Mouse (Mus musculus) myocyte (in vitro differentiated cells): Measurements from ENCODE around the gene Irf9. TPM values are rescaled to one million over a fixed set of nuclear protein-coding genes. Genes with fewer than 3 reads are reported as not detected.

Experiments used
- H3K27me3 ChIP-seq: one replicate; pipeline ENCODE4 v1.6.1; 2011; ENCODE audit not compliant: control insufficient read depth, insufficient read depth, insufficient read length
- H3K36me3 ChIP-seq: one replicate; pipeline ENCODE4 v1.6.1; 2011; ENCODE audit not compliant: control insufficient read depth, insufficient read depth
- H3K4me2 ChIP-seq: one replicate; pipeline ENCODE4 v1.6.1; 2011; ENCODE audit warnings: low read depth, control low read depth
- H3K4me3 ChIP-seq: one replicate; pipeline ENCODE4 v1.5.1; 2011; ENCODE audit warnings: mild to moderate bottlenecking, control low read depth, moderate library complexity
- H3K79me2 ChIP-seq: one replicate; pipeline ENCODE4 v1.6.1; 2011; ENCODE audit not compliant: control insufficient read depth, insufficient read depth
- H3ac ChIP-seq: one replicate; pipeline ENCODE4 v1.6.1; 2011; ENCODE audit not compliant: control insufficient read depth, insufficient read length
- CEBPB ChIP-seq: IDR thresholded peaks from 2 replicates; pipeline ENCODE4 v1.6.1; 2011; ENCODE audit warnings: mild to moderate bottlenecking, moderate library complexity; ENCODE audit not compliant: poor library complexity, insufficient read depth, severe bottlenecking
- E2F4 ChIP-seq: IDR thresholded peaks from one replicate; pipeline ENCODE4 v1.6.1; 2011; ENCODE audit warnings: mild to moderate bottlenecking, control low read depth, moderate library complexity; ENCODE audit not compliant: insufficient read depth
- MAX ChIP-seq: IDR thresholded peaks from one replicate; pipeline ENCODE4 v1.6.1; 2011; ENCODE audit warnings: low read depth, mild to moderate bottlenecking, control low read depth
- MYOD1 ChIP-seq, 3 experiments: IDR thresholded peaks; one replicate each; pipeline ENCODE4 v1.6.1; 2011; ENCODE audit warnings: control low read depth in 2 of 3, low read depth in 2 of 3, mild to moderate bottlenecking in 2 of 3, moderate library complexity in 1 of 3; ENCODE audit not compliant: insufficient read length in 2 of 3, control insufficient read depth in 1 of 3
- MYOG ChIP-seq, 3 experiments: IDR thresholded peaks; one replicate each; pipeline ENCODE4 v1.6.1; 2011; ENCODE audit warnings: control low read depth in 2 of 3, low read depth in 2 of 3, mild to moderate bottlenecking in 2 of 3; ENCODE audit not compliant: insufficient read length in 2 of 3, control insufficient read depth in 1 of 3, insufficient read depth in 1 of 3
- POLR2A ChIP-seq: IDR thresholded peaks from one replicate; pipeline ENCODE4 v1.6.1; 2011; ENCODE audit warnings: low read depth, mild to moderate bottlenecking, control low read depth, moderate library complexity; ENCODE audit not compliant: insufficient read length
- POLR2AphosphoS2 ChIP-seq: IDR thresholded peaks from one replicate; pipeline ENCODE4 v1.6.1; 2011; ENCODE audit warnings: low read depth, control low read depth; ENCODE audit not compliant: insufficient read length
- REST ChIP-seq: IDR thresholded peaks from one replicate; pipeline ENCODE4 v1.6.1; 2011; ENCODE audit warnings: mild to moderate bottlenecking, control low read depth, moderate library complexity; ENCODE audit not compliant: insufficient read depth, insufficient read length
- SRF ChIP-seq: IDR thresholded peaks from one replicate; pipeline ENCODE4 v1.6.1; 2011; ENCODE audit warnings: low read depth; ENCODE audit not compliant: control insufficient read depth, insufficient read length
- TCF12 ChIP-seq: IDR thresholded peaks from one replicate; pipeline ENCODE4 v1.6.1; 2011; ENCODE audit warnings: mild to moderate bottlenecking, control low read depth; ENCODE audit not compliant: poor library complexity, insufficient read depth, severe bottlenecking
- TCF3 ChIP-seq: IDR thresholded peaks from one replicate; pipeline ENCODE4 v1.6.1; 2011; ENCODE audit warnings: low read depth, control low read depth; ENCODE audit not compliant: insufficient read length
- USF1 ChIP-seq: IDR thresholded peaks from one replicate; pipeline ENCODE4 v1.6.1; 2011; ENCODE audit warnings: low read depth, mild to moderate bottlenecking, control low read depth, moderate library complexity
- polyA plus RNA-seq: library from polyadenylated mRNA; unstranded; fragments of >200 nt; fragmentation: generic; extraction: Trizol; gene quantifications from one replicate; pipeline ENCODE4 v1.2.1, GENCODE M21; 2012; ENCODE audit warnings: missing spikeins

Gene Irf9
- polyA plus RNA-seq, 1 experiment, result 4.0 TPM

DNA sequence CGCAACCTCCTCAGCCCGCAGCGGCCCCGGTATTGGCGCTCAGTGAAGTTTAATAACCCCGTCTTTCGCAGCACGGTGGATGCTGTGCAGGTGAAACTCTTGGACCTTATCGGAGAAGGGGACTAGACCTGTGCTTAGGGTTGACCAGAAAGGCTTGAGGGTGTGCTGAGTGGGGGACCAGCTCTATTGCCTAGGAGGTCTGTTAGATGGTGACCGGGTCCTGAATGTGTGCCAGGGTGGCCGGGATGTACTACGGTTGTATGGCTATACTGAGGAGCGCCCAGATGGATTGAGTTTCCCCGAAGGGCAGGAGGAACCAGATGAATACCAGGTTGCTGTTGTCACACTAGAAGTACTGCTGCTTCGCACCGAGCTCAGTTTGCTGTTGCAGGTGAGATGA lies 11.1 kb upstream of the Irf9 start:
- TF ChIP-seq MYOG (IDR thresholded peaks at IDR 0.05; ENCODE audit: control insufficient read depth in 1 of 3, insufficient read depth in 1 of 3, insufficient read length in 2 of 3, low read depth in 2 of 3) (no peak), MAX (no peak), TCF12 (no peak), E2F4 (no peak), CEBPB (no peak), USF1 (no peak), TCF3 (no peak), MYOD1 (IDR thresholded peaks at IDR 0.05; ENCODE audit: control insufficient read depth in 1 of 3, insufficient read length in 2 of 3, low read depth in 2 of 3) (no peak), SRF (no peak), POLR2A (no peak), POLR2AphosphoS2 (no peak), REST (no peak)
- H3K4me3 ChIP-seq, result peak overlapping the region; percentile 89
- peaks cover 18% of the 10 kb centered on the region for H3K79me2 ChIP-seq
- H3K27me3 ChIP-seq, result no peaks in the 10 kb centered on the region
- peak overlapping the region; percentile 80 for H3K4me2 ChIP-seq
- H3K36me3 ChIP-seq, result peaks cover 6% of the 10 kb centered on the region
- peak overlapping the region; percentile 46 for H3ac ChIP-seq

DNA sequence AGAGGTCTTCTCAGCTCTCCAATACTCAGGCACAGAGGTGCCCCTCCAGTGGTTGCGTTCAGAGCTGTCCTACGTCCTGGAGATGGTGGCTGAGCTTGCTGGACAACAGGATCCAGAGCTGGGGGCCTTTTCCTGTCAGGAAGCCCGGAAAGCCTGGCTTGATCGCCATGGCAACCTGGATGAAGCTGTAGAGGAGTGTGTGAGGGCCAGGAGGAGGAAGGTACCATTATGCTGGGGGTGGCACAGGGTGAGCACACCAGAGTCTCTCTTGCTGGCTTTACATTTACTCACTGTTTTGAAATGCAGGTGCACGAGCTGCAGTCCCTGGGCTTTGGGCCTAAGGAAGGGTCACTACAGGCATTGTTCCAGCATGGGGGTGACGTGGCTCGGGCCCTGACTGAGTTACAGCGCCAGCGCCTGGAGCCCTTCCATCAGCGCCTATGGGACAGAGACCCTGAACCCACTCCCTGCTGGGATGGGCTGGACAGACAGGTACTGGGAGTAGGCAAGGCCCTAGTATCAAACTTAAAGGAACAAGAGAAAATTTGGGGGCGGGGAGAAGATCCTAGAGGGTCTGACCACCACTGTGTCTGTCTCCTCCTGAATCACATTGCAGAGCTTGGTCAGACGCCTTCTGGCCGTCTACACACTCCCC lies 7.2 kb upstream of the Irf9 start:
- TF ChIP-seq SRF (no peak), USF1 (no peak)
- Histone ChIP-seq H3ac (no peak overlapping the region), H3K27me3 (no peaks in the 10 kb centered on the region), H3K4me3 (no peak overlapping the region), H3K79me2 (peaks cover 18% of the 10 kb centered on the region), H3K36me3 (peaks cover 16% of the 10 kb centered on the region), H3K4me2 (no peak overlapping the region)

DNA sequence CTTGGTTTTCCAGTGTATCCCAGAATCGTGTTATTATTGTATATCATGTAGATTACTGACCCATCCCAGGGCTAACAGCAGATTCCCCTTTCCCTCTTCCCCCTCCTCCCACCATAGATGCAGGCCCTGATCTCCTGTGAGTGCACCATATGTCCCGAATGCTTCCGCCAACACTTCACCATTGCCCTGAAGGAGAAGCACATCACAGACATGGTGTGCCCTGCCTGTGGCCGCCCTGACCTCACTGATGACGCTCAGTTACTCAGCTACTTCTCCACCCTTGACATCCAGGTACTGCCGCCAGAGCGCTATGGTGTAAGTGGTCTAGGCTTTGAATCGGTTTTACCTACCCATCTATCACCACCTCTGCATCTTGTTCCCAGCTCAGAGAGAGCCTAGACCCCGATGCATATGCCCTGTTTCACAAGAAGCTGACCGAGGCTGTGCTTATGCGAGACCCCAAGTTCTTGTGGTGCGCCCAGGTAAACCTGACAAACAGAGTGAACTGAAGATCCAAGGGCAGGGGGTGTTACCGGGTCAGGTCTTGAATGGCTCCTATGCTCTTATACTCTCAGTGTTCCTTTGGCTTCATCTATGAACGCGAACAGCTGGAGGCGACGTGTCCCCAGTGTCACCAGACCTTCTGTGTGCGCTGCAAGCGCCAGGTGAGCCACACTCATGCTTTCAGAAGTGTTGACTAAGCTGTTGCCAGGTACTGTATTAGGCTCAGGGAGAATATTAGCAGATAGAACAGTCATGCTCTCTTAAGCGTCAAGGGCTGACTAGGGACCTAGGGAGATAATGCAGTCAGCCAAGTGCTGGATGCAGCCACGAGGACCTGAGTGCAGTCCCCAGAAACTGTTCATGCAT lies 4.6 kb upstream of the Irf9 start:
- Histone ChIP-seq H3K4me2 (no peak overlapping the region), H3K4me3 (no peak overlapping the region), H3K79me2 (peaks cover under 1% of the 10 kb centered on the region), H3K27me3 (no peaks in the 10 kb centered on the region), H3ac (no peak overlapping the region), H3K36me3 (peaks cover 22% of the 10 kb centered on the region)
- TF ChIP-seq SRF, result no peak
- TF ChIP-seq TCF12, result no peak
- TF ChIP-seq MYOD1 (IDR thresholded peaks at IDR 0.05; ENCODE audit: control insufficient read depth in 1 of 3, insufficient read length in 2 of 3, low read depth in 2 of 3), result no peak
- TF ChIP-seq REST, result no peak
- no peak for TF ChIP-seq USF1
- TF ChIP-seq MAX, result no peak
- TF ChIP-seq E2F4, result no peak
- TF ChIP-seq POLR2A, result no peak
- no peak for TF ChIP-seq TCF3

DNA sequence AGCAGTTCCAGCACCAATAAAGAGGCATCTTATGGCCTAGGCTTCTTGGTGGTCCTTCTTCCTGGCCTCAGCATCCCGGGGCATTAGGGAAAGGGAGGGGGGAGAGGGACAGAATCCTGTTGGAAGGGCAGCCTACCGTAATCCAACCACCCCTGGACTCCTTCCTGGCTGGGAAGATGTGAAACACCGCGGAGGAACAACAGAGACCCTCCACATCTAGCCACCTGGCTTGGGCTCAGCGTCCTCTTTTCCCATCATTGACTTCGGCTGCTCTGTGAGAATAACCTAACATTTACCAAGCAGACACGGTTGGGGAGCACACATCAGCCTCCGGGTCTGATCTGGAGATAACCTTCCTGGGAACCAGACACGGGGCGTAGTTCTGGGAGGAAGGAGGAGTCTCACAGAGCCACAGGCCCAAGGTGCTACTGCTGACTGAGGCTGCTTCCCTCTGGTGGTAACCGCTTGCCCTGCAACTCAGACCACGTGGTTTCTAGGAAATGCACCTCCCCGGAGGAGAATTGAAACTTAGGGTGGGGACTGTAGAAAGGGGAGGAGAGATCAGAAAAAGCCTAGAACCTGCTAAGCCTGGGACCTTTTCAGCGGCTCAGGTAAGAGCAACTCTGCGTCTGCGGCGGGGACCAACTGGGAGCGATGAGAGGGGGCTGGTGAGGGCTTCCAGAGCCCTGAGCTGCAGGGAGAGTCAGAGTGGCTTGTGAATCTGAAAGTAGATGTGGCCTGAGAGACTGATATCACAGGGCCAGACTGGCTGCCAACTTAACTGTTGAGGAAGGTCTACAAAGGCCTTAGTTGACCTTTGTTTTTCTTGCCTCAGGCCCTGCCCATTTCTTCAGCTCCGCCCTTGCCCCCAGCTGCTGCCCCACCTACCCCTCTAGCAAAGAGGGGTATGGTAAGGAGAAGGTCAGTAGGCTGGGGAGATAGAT lies 534 bp downstream of the Irf9 start:
- Histone ChIP-seq H3K4me3 (no peak overlapping the region), H3ac (no peak overlapping the region), H3K27me3 (no peaks in the 10 kb centered on the region), H3K79me2 (no peaks in the 10 kb centered on the region), H3K36me3 (peaks cover 20% of the 10 kb centered on the region), H3K4me2 (peak overlapping the region; percentile 55)
- TF ChIP-seq MAX (peak; percentile 68), POLR2AphosphoS2 (peak; percentile 61), MYOD1 (IDR thresholded peaks at IDR 0.05; ENCODE audit: control insufficient read depth in 1 of 3, insufficient read length in 2 of 3, low read depth in 2 of 3) (no peak), USF1 (peak; percentile 90)
